Mouse (Mus musculus) hindbrain, embryonic 13.5 days (tissue): Measurements from ENCODE around the gene Dclre1b. TPM values are rescaled to one million over a fixed set of nuclear protein-coding genes. Genes with fewer than 3 reads are reported as not detected.

Experiments
- ATAC-seq: fragments of 200-750 bp; cut with Nextera tagmentation; 2 replicates; pipeline ENCODE4 v1.8.0; 2017; ENCODE audit warnings: moderate TSS enrichment; ENCODE audit not compliant: low FRiP score
- H3K27ac ChIP-seq: fragments of 300-500 bp; sonication (generic); 2 replicates; pipeline ENCODE4 v1.5.1; 2015; ENCODE audit warnings: inconsistent platforms, mild to moderate bottlenecking, moderate library complexity
- H3K27me3 ChIP-seq: fragments of 300-500 bp; sonication (generic); 2 replicates; pipeline ENCODE4 v1.6.1; 2015; ENCODE audit warnings: mild to moderate bottlenecking, inconsistent platforms
- H3K36me3 ChIP-seq: fragments of 300-500 bp; sonication (generic); 2 replicates; pipeline ENCODE4 v1.6.1; 2015; ENCODE audit warnings: mild to moderate bottlenecking, inconsistent platforms
- H3K4me1 ChIP-seq: fragments of 300-500 bp; sonication (generic); replicated peaks from 2 replicates; pipeline ENCODE4 v1.6.1; 2015; ENCODE audit warnings: inconsistent platforms
- H3K4me2 ChIP-seq: fragments of 300-500 bp; sonication (generic); 2 replicates; pipeline ENCODE4 v1.6.1; 2015; ENCODE audit warnings: inconsistent platforms, mild to moderate bottlenecking, moderate library complexity
- H3K4me3 ChIP-seq: fragments of 300-500 bp; sonication (generic); 2 replicates; pipeline ENCODE4 v1.5.1; 2015; ENCODE audit warnings: mild to moderate bottlenecking, inconsistent platforms
- H3K9ac ChIP-seq: fragments of 300-500 bp; sonication (generic); 2 replicates; pipeline ENCODE4 v1.6.1; 2015; ENCODE audit warnings: mild to moderate bottlenecking, inconsistent platforms
- H3K9me3 ChIP-seq: fragments of 300-500 bp; sonication (generic); 2 replicates; pipeline ENCODE4 v1.6.1; 2016; ENCODE audit warnings: inconsistent platforms
- WGBS: fragments of 180-500 bp; shearing (Covaris S2); methylation state at CpG from one replicate; pipeline ENCODE4 v1.1.7; 2015; 5-methylcytosine and 5-hydroxymethylcytosine counted together
- polyA plus RNA-seq: library from polyadenylated mRNA; unstranded; fragments of >200 nt; fragmentation: Nextera tagmentation; extraction: Ambion mirVana; gene quantifications from 2 replicates; pipeline ENCODE4 v1.2.1, GENCODE M21; 2015

Dclre1b gene
- polyA plus RNA-seq, 1 experiment from 2014 or later: 22.2 TPM

DNA sequence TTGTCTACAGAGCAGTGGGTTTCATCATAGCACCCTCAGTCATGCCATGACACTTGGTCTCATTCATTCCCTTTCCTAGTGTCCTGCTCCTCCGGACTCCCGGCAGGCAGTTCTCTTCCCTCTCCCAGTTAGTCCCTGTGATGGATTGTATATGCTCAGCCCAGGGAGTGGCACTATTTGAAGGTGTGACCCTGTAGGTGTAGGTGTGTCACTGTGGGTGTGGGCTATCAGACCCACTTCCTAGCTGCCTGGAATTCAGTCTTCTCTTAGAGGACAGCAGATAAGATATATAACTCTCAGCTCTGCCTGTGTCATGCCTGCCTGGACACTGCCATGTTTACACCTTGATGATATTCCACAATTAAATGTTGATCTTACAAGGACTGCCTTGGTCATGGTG is 52.3 kb downstream of the Dclre1b start:
- peaks cover 80% of the 10 kb centered on the region for H3K36me3 ChIP-seq

DNA sequence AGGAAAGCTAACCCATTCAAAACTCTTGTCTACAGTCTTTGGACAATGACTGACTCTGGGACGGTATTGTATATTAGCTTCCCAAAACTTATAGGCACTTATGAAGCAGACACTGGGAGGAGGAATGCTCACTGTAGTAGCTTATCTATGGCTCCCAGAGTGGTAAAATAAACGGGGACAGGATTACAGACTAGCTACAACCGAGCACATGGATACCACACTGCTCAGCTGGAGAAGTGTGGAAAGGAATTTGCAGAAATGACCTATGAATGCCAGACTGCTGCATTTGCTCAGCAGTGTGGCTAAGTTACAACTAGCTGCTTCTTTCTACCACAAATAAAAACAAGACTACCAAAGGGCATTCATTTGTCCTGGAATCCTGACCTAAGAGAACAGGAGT is 53.9 kb downstream of the Dclre1b start:
- Histone ChIP-seq H3K9ac (no peak overlapping the region), H3K36me3 (peaks cover 84% of the 10 kb centered on the region), H3K4me3 (no peak overlapping the region), H3K9me3 (no peaks in the 10 kb centered on the region), H3K4me2 (no peak overlapping the region), H3K27ac (no peak overlapping the region), H3K27me3 (no peaks in the 10 kb centered on the region), H3K4me1 (no peaks in the 10 kb centered on the region)
- WGBS: 81% methylated on average over 3 of the region's 3 CpGs
- ATAC-seq: no peak

More for the DNA sequence above, 52.3 kb downstream of the Dclre1b start:
- H3K9me3 ChIP-seq: no peaks in the 10 kb centered on the region
- no peaks in the 10 kb centered on the region for H3K27me3 ChIP-seq
- H3K4me1 ChIP-seq: no peaks in the 10 kb centered on the region
- 94% methylated on average over 2 of the region's 2 CpGs for WGBS
- no peak overlapping the region for H3K9ac ChIP-seq
- H3K4me2 ChIP-seq: no peak overlapping the region
- ATAC-seq: no peak
- no peak overlapping the region for H3K4me3 ChIP-seq
- no peak overlapping the region for H3K27ac ChIP-seq

DNA sequence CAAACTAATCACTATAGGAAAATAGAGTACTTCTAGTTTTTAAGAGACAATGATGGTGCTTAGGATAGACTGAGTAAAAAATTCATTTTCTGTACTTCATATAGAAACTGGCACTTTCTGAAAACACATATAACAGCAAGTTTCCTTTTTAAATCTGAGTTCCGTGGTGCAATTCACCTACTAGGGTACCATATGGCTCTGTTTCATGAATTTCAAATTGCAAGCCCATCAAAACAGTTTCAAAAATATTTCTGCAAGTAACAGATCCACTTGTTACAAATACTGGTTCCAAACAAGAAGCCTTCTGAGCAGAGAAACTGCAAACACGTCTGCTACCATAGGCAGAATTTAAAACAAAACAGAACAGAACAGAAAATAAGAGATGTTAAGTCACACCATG is 57.7 kb downstream of the Dclre1b start:
- no peak overlapping the region for H3K4me3 ChIP-seq
- H3K27ac ChIP-seq: no peak overlapping the region
- H3K27me3 ChIP-seq: no peaks in the 10 kb centered on the region
- H3K9me3 ChIP-seq: no peaks in the 10 kb centered on the region
- no peaks in the 10 kb centered on the region for H3K4me1 ChIP-seq
- no peak overlapping the region for H3K4me2 ChIP-seq
- H3K36me3 ChIP-seq: peaks cover 89% of the 10 kb centered on the region
- ATAC-seq: no peak
- WGBS: 93% methylated on average over 2 of the region's 2 CpGs
- H3K9ac ChIP-seq: no peak overlapping the region

Other genes with a start within 250 kb of the Dclre1b start
- 11.3 and 11.8 TPM in 2 replicates for gene Syt6, start 234.2 kb downstream of the Dclre1b start, polyA plus RNA-seq
- gene Atg4a-ps, start 163.4 kb downstream of the Dclre1b start, polyA plus RNA-seq: 0.26 and 0.38 TPM in 2 replicates
- gene Olfml3, start 71.4 kb downstream of the Dclre1b start, polyA plus RNA-seq: 7.3 and 8.7 TPM in 2 replicates
- not detected in 2 replicates for gene Gm10964, start 70.1 kb downstream of the Dclre1b start, polyA plus RNA-seq
- 11.8 and 13.3 TPM in 2 replicates for gene Hipk1, start 17.9 kb downstream of the Dclre1b start, polyA plus RNA-seq
- gene Ap4b1, start 76 bp upstream of the Dclre1b start, polyA plus RNA-seq: 22.9 and 25.1 TPM in 2 replicates
- gene Gm43064, start 129 bp upstream of the Dclre1b start, polyA plus RNA-seq: 0.53 TPM in 1 of 2 replicates, not detected in the other
- 0.17 and 0.41 TPM in 2 replicates for gene Bcl2l15, start 23.2 kb upstream of the Dclre1b start, polyA plus RNA-seq
- gene Ptpn22, start 50.4 kb upstream of the Dclre1b start, polyA plus RNA-seq: 0.38 and 0.47 TPM in 2 replicates
- gene Rsbn1, start 104.7 kb upstream of the Dclre1b start, polyA plus RNA-seq: 21.3 and 24.4 TPM in 2 replicates
- 27.9 and 30.0 TPM in 2 replicates for gene Phtf1, start 158.7 kb upstream of the Dclre1b start, polyA plus RNA-seq